Mouse (Mus musculus) forebrain, embryonic 13.5 days (tissue): ENCODE measurements around the gene Pdcl2. TPM values are rescaled to one million over a fixed set of nuclear protein-coding genes. Genes with fewer than 3 reads are reported as not detected.

Experiments
- ATAC-seq: fragments of 200-750 bp; cut with Nextera tagmentation; 2 replicates; pipeline ENCODE4 v1.8.0; 2017
- H3K27ac ChIP-seq: fragments of 300-500 bp; sonication (generic); 2 replicates; pipeline ENCODE4 v1.5.1; 2015; ENCODE audit warnings: inconsistent platforms, mild to moderate bottlenecking, moderate library complexity
- H3K27me3 ChIP-seq: fragments of 300-500 bp; sonication (generic); 2 replicates; pipeline ENCODE4 v1.6.1; 2015; ENCODE audit warnings: mild to moderate bottlenecking, inconsistent platforms
- H3K36me3 ChIP-seq: fragments of 300-500 bp; sonication (generic); 2 replicates; pipeline ENCODE4 v1.6.1; 2015; ENCODE audit warnings: mild to moderate bottlenecking, inconsistent platforms; ENCODE audit not compliant: poor library complexity, severe bottlenecking
- H3K4me1 ChIP-seq: fragments of 300-500 bp; sonication (generic); 2 replicates; pipeline ENCODE4 v1.6.1; 2015; ENCODE audit warnings: inconsistent platforms
- H3K4me2 ChIP-seq: fragments of 300-500 bp; sonication (generic); 2 replicates; pipeline ENCODE4 v1.6.1; 2015; ENCODE audit warnings: inconsistent platforms, mild to moderate bottlenecking, moderate library complexity
- H3K4me3 ChIP-seq: fragments of 300-500 bp; sonication (generic); 2 replicates; pipeline ENCODE4 v1.5.1; 2015; ENCODE audit warnings: mild to moderate bottlenecking, inconsistent platforms
- H3K9ac ChIP-seq: fragments of 300-500 bp; sonication (generic); 2 replicates; pipeline ENCODE4 v1.6.1; 2015; ENCODE audit warnings: mild to moderate bottlenecking, inconsistent platforms
- H3K9me3 ChIP-seq: fragments of 300-500 bp; sonication (generic); replicated peaks from 2 replicates; pipeline ENCODE4 v1.6.1; 2016; ENCODE audit warnings: inconsistent platforms
- WGBS: fragments of 180-500 bp; shearing (Covaris S2); methylation state at CpG from one replicate; pipeline ENCODE4 v1.1.7; 2015; 5-methylcytosine and 5-hydroxymethylcytosine counted together
- polyA plus RNA-seq: library from polyadenylated mRNA; unstranded; fragments of >200 nt; fragmentation: Nextera tagmentation; extraction: Ambion mirVana; gene quantifications from 2 replicates; pipeline ENCODE4 v1.2.1, GENCODE M21; 2015

The Pdcl2 gene
- polyA plus RNA-seq: not detected in 2 replicates

- Histone ChIP-seq H3K9me3 (no peaks in the 10 kb centered on the region), H3K27ac (no peak within 1 kb of the TSS), H3K4me1 (no peaks in the 10 kb centered on the region), H3K36me3 (no peaks in the 10 kb centered on the region), H3K27me3 (no peaks in the 10 kb centered on the region), H3K4me3 (no peak within 1 kb of the TSS), H3K9ac (no peak within 1 kb of the TSS), H3K4me2 (no peak within 1 kb of the TSS)
- 88% methylated on average over 7 of the region's 7 CpGs for WGBS
- no peak for ATAC-seq
Measured at GRCm38 (mm10) chr5:76330953-76331352, at the start of gene Pdcl2. Gene Pdcl2, minus strand, starts transcription at chr5:76331156.

DNA sequence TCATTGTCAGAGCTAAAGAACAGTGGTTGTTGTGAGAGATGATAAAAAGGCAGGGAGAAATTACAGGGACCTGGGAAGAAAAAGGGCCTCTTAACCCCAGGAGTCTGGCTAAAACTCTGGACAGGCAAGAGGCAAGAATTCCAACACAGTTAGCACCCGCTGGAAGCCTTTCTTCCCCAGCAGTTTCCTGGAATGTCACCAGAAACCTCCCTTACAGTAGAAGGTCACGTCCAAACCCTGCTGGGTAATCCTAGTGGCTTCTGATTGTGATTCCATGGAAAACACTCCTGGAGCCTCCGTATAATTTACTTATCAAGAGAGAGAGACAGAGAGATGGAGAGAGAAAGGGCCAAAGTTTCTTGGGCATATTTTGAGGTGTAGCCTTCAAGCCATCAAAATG lies 48.3 kb upstream of the Pdcl2 start:
- no peak for ATAC-seq
- H3K4me3 ChIP-seq: no peak overlapping the region
- no peaks in the 10 kb centered on the region for H3K4me1 ChIP-seq
- no peak overlapping the region for H3K9ac ChIP-seq
- H3K27me3 ChIP-seq: no peaks in the 10 kb centered on the region
- no peak overlapping the region for H3K4me2 ChIP-seq
- WGBS: 43% methylated on average over 3 of the region's 3 CpGs
- no peaks in the 10 kb centered on the region for H3K9me3 ChIP-seq
- no peaks in the 10 kb centered on the region for H3K36me3 ChIP-seq
- no peak overlapping the region for H3K27ac ChIP-seq

- WGBS: 81% methylated on average over 8 of the region's 8 CpGs
- no peak overlapping the region for H3K27ac ChIP-seq
- H3K36me3 ChIP-seq: no peaks in the 10 kb centered on the region
- ATAC-seq: no peak
- no peak overlapping the region for H3K4me3 ChIP-seq
- H3K4me2 ChIP-seq: no peak overlapping the region
- no peaks in the 10 kb centered on the region for H3K9me3 ChIP-seq
- H3K9ac ChIP-seq: no peak overlapping the region
- no peaks in the 10 kb centered on the region for H3K4me1 ChIP-seq
- H3K27me3 ChIP-seq: peaks cover 10% of the 10 kb centered on the region
Measured at GRCm38 (mm10) chr5:76369215-76369840, 38.4 kb upstream of the Pdcl2 start.

- Histone ChIP-seq H3K9me3 (no peaks in the 10 kb centered on the region), H3K27me3 (peaks cover 30% of the 10 kb centered on the region), H3K4me1 (peaks cover 13% of the 10 kb centered on the region), H3K36me3 (no peaks in the 10 kb centered on the region), H3K27ac (no peak overlapping the region), H3K9ac (no peak overlapping the region), H3K4me3 (no peak overlapping the region), H3K4me2 (no peak overlapping the region)
- ATAC-seq: no peak
- WGBS: 45% methylated on average over 5 of the region's 5 CpGs
Measured at GRCm38 (mm10) chr5:76365406-76365805, 34.5 kb upstream of the Pdcl2 start.

- 5% methylated on average over 35 of the region's 35 CpGs for WGBS
- H3K4me3 ChIP-seq: peak within 1 kb of the TSS; percentile 34
- H3K9me3 ChIP-seq: no peaks in the 10 kb centered on the region
- no peak; the same call in 1 of the 2 replicates for ATAC-seq
- H3K4me1 ChIP-seq: peaks cover 13% of the 10 kb centered on the region
- peak within 1 kb of the TSS; percentile 61 for H3K4me2 ChIP-seq
- H3K36me3 ChIP-seq: no peaks in the 10 kb centered on the region
- H3K27me3 ChIP-seq: peaks cover 30% of the 10 kb centered on the region
- no peak within 1 kb of the TSS for H3K27ac ChIP-seq
- peak within 1 kb of the TSS; percentile 47 for H3K9ac ChIP-seq
Measured at GRCm38 (mm10) chr5:76363453-76364104, 32.6 kb upstream of the Pdcl2 start, which contains the start of gene Nmu. Gene Nmu, minus strand, starts transcription at chr5:76363788.

GRCm38 (mm10) chr5:76360786-76361185 lies 29.8 kb upstream of the Pdcl2 start:
- Histone ChIP-seq H3K4me1 (peaks cover 13% of the 10 kb centered on the region), H3K27ac (no peak overlapping the region), H3K9ac (no peak overlapping the region), H3K36me3 (no peaks in the 10 kb centered on the region), H3K4me2 (no peak overlapping the region), H3K4me3 (no peak overlapping the region), H3K9me3 (no peaks in the 10 kb centered on the region), H3K27me3 (peaks cover 30% of the 10 kb centered on the region)
- no peak for ATAC-seq
- 77% methylated on average over 4 of the region's 4 CpGs for WGBS

DNA sequence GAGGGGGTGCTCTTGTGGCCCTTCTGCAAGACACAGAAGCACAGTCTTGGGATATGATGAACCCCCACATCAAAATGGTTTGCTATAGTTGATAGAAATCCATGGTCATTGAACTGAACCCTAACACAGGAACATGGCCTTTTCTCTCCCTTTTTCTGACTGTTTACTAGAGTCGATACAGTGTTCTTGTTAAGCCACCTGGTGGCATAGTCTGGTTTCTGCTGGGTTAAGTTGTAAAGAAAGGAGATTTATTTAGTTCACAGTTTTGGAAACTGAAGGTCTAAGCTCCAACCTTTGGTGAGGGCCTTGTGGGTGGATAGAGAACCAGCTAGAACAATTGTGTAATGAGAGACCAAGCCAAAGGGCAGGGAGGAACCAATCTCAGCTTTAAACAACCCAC lies 29.1 kb upstream of the Pdcl2 start:
- Histone ChIP-seq H3K9me3 (no peaks in the 10 kb centered on the region), H3K4me3 (no peak overlapping the region), H3K27me3 (peaks cover 26% of the 10 kb centered on the region), H3K4me2 (no peak overlapping the region), H3K9ac (no peak overlapping the region), H3K36me3 (no peaks in the 10 kb centered on the region), H3K4me1 (peaks cover 13% of the 10 kb centered on the region), H3K27ac (no peak overlapping the region)
- WGBS: 77% methylated on average over 1 of the region's 1 CpGs
- no peak for ATAC-seq

- no peak overlapping the region for H3K4me2 ChIP-seq
- no peak overlapping the region for H3K9ac ChIP-seq
- H3K4me1 ChIP-seq: peaks cover 12% of the 10 kb centered on the region; the same call in 1 of the 2 replicates
- ATAC-seq: peak; percentile 92
- 0 out of 2 replicates have a peak overlapping the region, but pooled peaks have one; percentile 10 for H3K27ac ChIP-seq
- H3K9me3 ChIP-seq: no peaks in the 10 kb centered on the region
- WGBS: 11% methylated on average over 7 of the region's 7 CpGs
- no peaks in the 10 kb centered on the region for H3K36me3 ChIP-seq
- H3K27me3 ChIP-seq: 0 out of 2 replicates have a peak, but pooled peaks cover 3% of the 10 kb centered on the region
- H3K4me3 ChIP-seq: no peak overlapping the region
Measured at GRCm38 (mm10) chr5:76351953-76352611, 21.1 kb upstream of the Pdcl2 start.

- 73% methylated on average over 5 of the region's 5 CpGs for WGBS
- Histone ChIP-seq H3K27ac (no peak overlapping the region), H3K4me1 (peaks cover 17% of the 10 kb centered on the region; the same call in 1 of the 2 replicates), H3K9me3 (no peaks in the 10 kb centered on the region), H3K27me3 (0 out of 2 replicates have a peak, but pooled peaks cover 3% of the 10 kb centered on the region), H3K4me3 (no peak overlapping the region), H3K36me3 (no peaks in the 10 kb centered on the region), H3K9ac (no peak overlapping the region), H3K4me2 (no peak overlapping the region)
- no peak for ATAC-seq
Measured at GRCm38 (mm10) chr5:76351537-76351936, 20.6 kb upstream of the Pdcl2 start.

DNA sequence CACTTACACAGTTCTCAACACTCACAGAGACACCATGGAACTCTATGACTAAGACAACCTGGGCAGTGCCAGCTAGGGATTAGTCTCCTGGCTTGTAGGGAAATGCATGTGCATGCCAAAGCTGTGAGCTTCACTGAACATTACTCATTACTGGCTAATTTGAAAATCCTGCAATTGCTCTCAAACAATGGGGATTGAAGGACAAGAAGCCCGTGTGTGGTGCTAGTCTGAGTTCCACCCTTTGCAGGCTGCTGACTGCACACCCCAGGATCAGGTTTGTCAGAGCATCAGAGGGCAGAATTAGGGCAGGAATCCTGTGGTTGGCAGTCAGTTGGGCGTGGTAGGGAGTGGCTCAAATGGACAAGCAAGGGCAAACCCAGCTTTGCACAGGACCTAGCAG lies 15.2 kb upstream of the Pdcl2 start:
- WGBS: 25% methylated on average over 2 of the region's 2 CpGs
- H3K9me3 ChIP-seq: no peaks in the 10 kb centered on the region
- H3K4me2 ChIP-seq: no peak overlapping the region
- ATAC-seq: peak; percentile 94
- no peaks in the 10 kb centered on the region for H3K36me3 ChIP-seq
- peaks cover 17% of the 10 kb centered on the region for H3K4me1 ChIP-seq
- no peak overlapping the region for H3K4me3 ChIP-seq
- no peak overlapping the region; the same call in 1 of the 2 replicates for H3K27ac ChIP-seq
- H3K9ac ChIP-seq: no peak overlapping the region
- no peaks in the 10 kb centered on the region for H3K27me3 ChIP-seq

DNA sequence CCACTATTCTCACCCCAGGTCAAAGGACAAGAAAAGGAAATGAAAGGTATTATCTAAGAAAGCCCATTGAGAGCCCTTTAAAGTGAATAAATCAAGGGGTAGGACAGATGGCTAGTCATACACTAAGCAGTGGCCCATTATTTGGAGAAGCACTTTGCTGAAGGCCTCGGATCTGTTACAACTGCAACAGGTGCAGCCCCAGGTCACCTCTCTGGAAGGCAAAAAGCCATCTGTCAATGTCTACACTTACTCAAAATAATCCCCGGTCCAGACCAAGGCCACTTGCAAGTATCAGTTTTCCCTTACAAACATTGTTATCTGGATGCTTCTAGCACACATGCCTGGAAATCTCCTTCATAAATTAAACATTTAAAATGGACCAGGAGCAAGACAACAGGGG lies 10.0 kb upstream of the Pdcl2 start:
- Histone ChIP-seq H3K4me2 (no peak overlapping the region), H3K9me3 (no peaks in the 10 kb centered on the region), H3K27me3 (no peaks in the 10 kb centered on the region), H3K36me3 (no peaks in the 10 kb centered on the region), H3K4me1 (peaks cover 4% of the 10 kb centered on the region; the same call in 1 of the 2 replicates), H3K4me3 (no peak overlapping the region), H3K9ac (no peak overlapping the region), H3K27ac (no peak overlapping the region)
- ATAC-seq: no peak
- WGBS: 87% methylated on average over 2 of the region's 2 CpGs

DNA sequence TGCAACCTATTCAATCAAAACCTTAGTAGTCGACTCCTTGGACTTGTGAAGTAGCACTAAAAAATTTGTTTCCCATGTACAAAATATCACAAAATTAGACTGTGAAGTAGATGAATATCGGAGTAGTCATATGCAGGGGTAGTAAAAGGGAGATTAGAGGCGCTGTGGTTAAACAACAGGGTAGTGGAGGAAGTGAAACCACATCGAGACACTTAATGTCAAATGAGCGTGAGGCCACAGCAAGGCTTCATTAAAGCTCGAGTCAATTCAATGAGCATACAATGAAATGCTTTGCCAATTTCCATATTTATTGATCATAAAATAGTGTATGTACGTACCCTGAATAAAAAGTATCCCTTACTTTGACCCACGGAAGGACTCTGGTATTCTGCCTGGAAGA lies 6.1 kb upstream of the Pdcl2 start:
- 88% methylated on average over 8 of the region's 8 CpGs for WGBS
- H3K27me3 ChIP-seq: no peaks in the 10 kb centered on the region
- H3K27ac ChIP-seq: no peak overlapping the region
- H3K9ac ChIP-seq: no peak overlapping the region
- ATAC-seq: no peak
- no peaks in the 10 kb centered on the region for H3K4me1 ChIP-seq
- no peak overlapping the region for H3K4me3 ChIP-seq
- no peak overlapping the region for H3K4me2 ChIP-seq
- no peaks in the 10 kb centered on the region for H3K36me3 ChIP-seq
- no peaks in the 10 kb centered on the region for H3K9me3 ChIP-seq
